Mouse (Mus musculus) G1E (cell line): ENCODE data around the gene Grik1.

Source experiments
- CTCF ChIP-seq: IDR thresholded peaks from 2 replicates; pipeline ENCODE4 v1.5.1; 2012; ENCODE audit warnings: low read depth, low read length, inconsistent platforms, mixed read lengths
- GATA1 ChIP-seq: IDR thresholded peaks from 2 replicates; pipeline ENCODE4 v1.6.1; 2012; ENCODE audit warnings: borderline replicate concordance, low read length, inconsistent platforms, mixed read lengths
- TAL1 ChIP-seq: conservative IDR thresholded peaks from 2 replicates; pipeline ENCODE4 v1.6.1; 2012; ENCODE audit warnings: low read depth, low read length, inconsistent platforms, mixed read lengths

DNA sequence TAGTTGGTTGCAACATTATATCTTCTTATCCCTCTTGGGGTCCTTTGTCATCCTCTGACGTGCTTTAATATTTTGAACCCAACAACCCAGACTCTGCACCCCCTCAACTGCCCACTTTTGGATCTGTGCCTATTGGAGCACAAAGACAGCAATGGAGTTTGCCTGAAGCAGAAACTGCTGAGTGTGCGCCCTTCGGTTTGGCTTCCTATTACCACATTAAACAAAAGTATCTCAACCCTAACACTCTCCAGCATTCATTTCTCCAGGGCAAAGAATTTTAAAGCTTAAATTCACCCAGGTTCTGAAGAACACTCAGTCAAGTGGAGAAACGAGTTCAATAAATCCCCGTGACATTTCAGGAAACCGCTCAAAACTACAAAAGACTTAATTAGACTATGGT, 318.2 kb downstream of the Grik1 start:
- TF ChIP-seq GATA1 (no peak), TAL1 (no peak), CTCF (no peak)
